Mouse (Mus musculus) stomach, postnatal 0 days (tissue): Measurements from ENCODE around the gene Rhbdl1.

Source experiments
- CTCF ChIP-seq: IDR thresholded peaks from 2 replicates; pipeline ENCODE4 v1.5.1; 2016; ENCODE audit warnings: antibody characterized with exemption, low read depth, mild to moderate bottlenecking, moderate library complexity
- EP300 ChIP-seq: optimal IDR thresholded peaks from 2 replicates; pipeline ENCODE3; 2016; ENCODE audit warnings: antibody characterized with exemption

GRCm38 (mm10) chr17:25808789-25809605 lies 28.1 kb downstream of the Rhbdl1 start, which contains the start of gene Fbxl16:
- TF ChIP-seq CTCF: peak; percentile 60
- no peak for TF ChIP-seq EP300
